Mouse (Mus musculus) hindbrain, embryonic 11.5 days (tissue): ENCODE data around the gene Dmpk. TPM values are rescaled to one million over a fixed set of nuclear protein-coding genes. Genes with fewer than 3 reads are reported as not detected.
A peak's percentile ranks its signal among the peaks of the same experiment; 100 is the strongest.

Source experiments
- ATAC-seq: fragments of 200-750 bp; cut with Nextera tagmentation; 2 replicates; pipeline ENCODE4 v1.8.0; 2017; ENCODE audit warnings: mild to moderate bottlenecking, moderate TSS enrichment, moderate library complexity; ENCODE audit not compliant: low FRiP score
- DNase-seq: peaks from one replicate; pipeline ENCODE4 v3.0.0-alpha.2; 2015; ENCODE audit warnings: low spot score
- H3K27ac ChIP-seq: fragments of 300-500 bp; sonication (generic); 2 replicates; pipeline ENCODE4 v1.5.1; 2014; ENCODE audit warnings: mild to moderate bottlenecking, low read depth, low read length
- H3K27me3 ChIP-seq: fragments of 300-500 bp; sonication (generic); 2 replicates; pipeline ENCODE4 v1.6.1; 2014; ENCODE audit warnings: mild to moderate bottlenecking, low read length, moderate library complexity, mixed read lengths; ENCODE audit not compliant: control insufficient read depth, insufficient read depth
- H3K36me3 ChIP-seq: fragments of 300-500 bp; sonication (generic); 2 replicates; pipeline ENCODE4 v1.6.1; 2014; ENCODE audit warnings: mild to moderate bottlenecking, low read length, moderate library complexity, mixed read lengths; ENCODE audit not compliant: control insufficient read depth, insufficient read depth
- H3K4me1 ChIP-seq: fragments of 300-500 bp; sonication (generic); replicated peaks from 2 replicates; pipeline ENCODE4 v1.6.1; 2014; ENCODE audit warnings: low read length, mixed read lengths; ENCODE audit not compliant: control insufficient read depth, insufficient read depth
- H3K4me2 ChIP-seq: fragments of 300-500 bp; sonication (generic); replicated peaks from 2 replicates; pipeline ENCODE4 v1.6.1; 2014; ENCODE audit warnings: mild to moderate bottlenecking, low read depth, low read length
- H3K4me3 ChIP-seq: fragments of 300-500 bp; sonication (generic); 2 replicates; pipeline ENCODE4 v1.5.1; 2014; ENCODE audit warnings: low read depth, low read length
- H3K9ac ChIP-seq: fragments of 300-500 bp; sonication (generic); 2 replicates; pipeline ENCODE4 v1.6.1; 2014; ENCODE audit warnings: low read depth, low read length
- H3K9me3 ChIP-seq: fragments of 300-500 bp; sonication (generic); 2 replicates; pipeline ENCODE4 v1.6.1; 2016; ENCODE audit warnings: low read length; ENCODE audit not compliant: control insufficient read depth
- WGBS: fragments of 180-500 bp; shearing (Covaris S2); extraction: QIAGEN DNeasy Blood & Tissue Kit; methylation state at CpG from one replicate; pipeline ENCODE4 v1.1.7; 2014; 5-methylcytosine and 5-hydroxymethylcytosine counted together
- polyA plus RNA-seq: library from polyadenylated mRNA; unstranded; fragments of >200 nt; fragmentation: Nextera tagmentation; extraction: Ambion mirVana; gene quantifications from 2 replicates; pipeline ENCODE4 v1.2.1, GENCODE M21; 2014

Dmpk gene
- polyA plus RNA-seq, 1 experiment from 2014 or later, result 12.2 TPM

DNA sequence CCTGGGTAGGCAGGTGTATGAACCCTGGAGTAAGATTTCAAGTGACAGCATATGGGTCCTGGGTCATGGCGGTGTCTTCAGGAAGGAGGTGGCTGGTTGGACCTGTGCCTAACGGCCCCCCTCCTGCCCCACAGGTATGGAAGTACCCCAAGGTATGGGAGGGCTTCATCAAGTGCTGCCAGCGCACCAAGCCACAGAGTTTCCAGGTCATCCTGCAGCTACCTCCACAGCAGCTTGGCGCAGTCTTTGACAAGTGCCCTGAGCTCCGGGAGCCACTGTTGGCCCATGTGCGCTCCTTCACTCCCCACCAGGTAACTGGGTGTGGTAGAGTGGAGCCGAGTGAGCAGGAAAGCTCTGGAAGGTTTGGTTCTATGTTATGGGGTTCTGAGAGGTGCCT, 30.5 kb upstream of the Dmpk start:
- DNase-seq (no peak), ATAC-seq (no peak)
- peaks cover 14% of the 10 kb centered on the region for H3K36me3 ChIP-seq
- no peak overlapping the region for H3K27ac ChIP-seq
- H3K9ac ChIP-seq, result no peak overlapping the region
- no peak overlapping the region for H3K4me2 ChIP-seq
- no peaks in the 10 kb centered on the region for H3K27me3 ChIP-seq
- no peak overlapping the region for H3K4me3 ChIP-seq
- WGBS, result 88% methylated on average over 7 of the region's 7 CpGs
- no peaks in the 10 kb centered on the region for H3K4me1 ChIP-seq
- no peaks in the 10 kb centered on the region for H3K9me3 ChIP-seq

DNA sequence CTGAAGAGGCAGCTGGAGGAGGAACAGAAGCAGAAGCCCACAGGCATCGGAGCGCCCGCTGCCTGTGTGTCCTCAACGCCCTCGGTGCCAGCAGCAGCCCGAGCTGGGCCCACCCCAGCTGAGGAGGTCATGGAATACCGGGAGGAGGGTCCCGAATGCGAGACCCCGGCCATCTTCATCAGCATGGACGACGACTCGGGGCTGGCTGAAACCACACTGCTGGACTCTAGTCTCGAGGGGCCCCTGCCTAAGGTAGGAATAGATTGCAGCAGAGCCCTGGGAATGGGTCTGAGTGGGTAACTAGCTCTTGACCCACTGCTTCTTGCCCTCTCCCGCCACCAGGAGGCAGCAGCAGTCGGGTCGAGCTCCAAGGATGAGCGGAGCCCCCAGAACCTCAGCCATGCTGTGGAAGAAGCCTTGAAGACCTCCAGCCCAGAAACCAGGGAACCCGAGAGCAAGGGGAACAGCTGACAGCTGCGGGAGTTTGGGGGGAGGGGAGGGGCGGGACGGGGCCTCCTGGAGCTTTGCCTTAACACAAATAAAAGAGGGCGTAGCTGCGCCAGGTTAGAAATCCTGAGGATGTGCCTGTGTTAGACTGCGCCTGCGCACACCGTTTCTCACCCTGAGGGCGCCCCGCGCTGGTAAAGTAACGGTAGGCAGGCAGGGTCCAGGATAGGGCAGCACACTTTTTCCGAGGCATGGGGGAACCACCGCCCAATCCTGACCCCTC, 29.4 kb upstream of the Dmpk start, which contains the start of gene Rsph6a:
Gene Rsph6a, plus strand, starts transcription at position 644 of the 730 bp plus-strand sequence.
- peak within 1 kb of the TSS; percentile 46; the same call in 1 of the 2 replicates for H3K9ac ChIP-seq
- ATAC-seq (peak; percentile 80), DNase-seq (peak; percentile 83)
- peaks cover 10% of the 10 kb centered on the region; the same call in 1 of the 2 replicates for H3K36me3 ChIP-seq
- no peaks in the 10 kb centered on the region for H3K27me3 ChIP-seq
- H3K4me1 ChIP-seq, result no peaks in the 10 kb centered on the region
- WGBS, result 27% methylated on average over 27 of the region's 33 CpGs
- peak within 1 kb of the TSS; percentile 43 for H3K4me2 ChIP-seq
- peak within 1 kb of the TSS; percentile 14; the same call in 1 of the 2 replicates for H3K4me3 ChIP-seq
- H3K27ac ChIP-seq, result no peak within 1 kb of the TSS
- H3K9me3 ChIP-seq, result no peaks in the 10 kb centered on the region

DNA sequence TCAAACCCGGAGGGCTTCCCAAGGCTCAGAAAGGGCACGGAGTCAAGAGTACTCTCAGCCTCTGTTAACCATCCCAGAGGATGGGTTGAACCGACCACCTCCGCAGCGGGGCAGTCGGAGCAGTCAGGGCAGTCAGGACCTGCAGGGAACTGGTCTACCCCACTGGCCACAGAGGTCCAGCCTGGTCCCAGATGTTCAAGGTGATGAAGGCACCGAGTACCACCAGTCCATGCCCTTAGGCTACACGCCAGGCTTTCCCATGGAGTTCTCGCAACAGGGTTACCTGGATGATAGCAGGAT, 28.9 kb upstream of the Dmpk start:
- Histone ChIP-seq H3K27ac (no peak overlapping the region), H3K9ac (no peak overlapping the region), H3K4me2 (no peak overlapping the region), H3K36me3 (peaks cover 9% of the 10 kb centered on the region; the same call in 1 of the 2 replicates), H3K4me3 (no peak overlapping the region), H3K9me3 (no peaks in the 10 kb centered on the region), H3K4me1 (no peaks in the 10 kb centered on the region), H3K27me3 (no peaks in the 10 kb centered on the region)
- 63% methylated on average over 9 of the region's 9 CpGs for WGBS
- peak; percentile 43 for ATAC-seq
- no peak for DNase-seq

DNA sequence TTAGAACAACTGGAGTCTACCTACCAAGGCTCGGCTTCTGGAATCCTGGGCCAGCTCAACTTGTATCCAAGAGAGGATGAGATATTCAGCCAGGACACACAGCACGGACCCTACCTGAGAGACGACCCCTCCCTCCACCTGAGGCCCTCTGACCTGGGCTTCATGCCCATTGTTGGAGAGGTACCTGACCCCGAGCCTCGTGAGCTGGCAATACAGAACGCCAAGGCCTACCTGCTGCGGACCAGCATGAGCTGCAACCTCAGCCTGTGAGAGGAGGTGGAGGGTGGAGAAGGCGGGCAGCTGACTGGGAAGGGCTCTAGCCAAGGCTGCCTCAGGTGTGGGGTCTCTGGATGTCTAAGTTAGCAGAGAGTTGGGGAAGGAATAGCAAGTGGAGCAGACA, 28.5 kb upstream of the Dmpk start:
- Histone ChIP-seq H3K27ac (no peak overlapping the region), H3K27me3 (no peaks in the 10 kb centered on the region), H3K4me1 (no peaks in the 10 kb centered on the region), H3K4me3 (no peak overlapping the region), H3K4me2 (no peak overlapping the region), H3K9me3 (no peaks in the 10 kb centered on the region), H3K9ac (no peak overlapping the region), H3K36me3 (peaks cover 7% of the 10 kb centered on the region; the same call in 1 of the 2 replicates)
- 91% methylated on average over 8 of the region's 8 CpGs for WGBS
- no peak for DNase-seq
- peak; percentile 2; the same call in 1 of the 2 replicates for ATAC-seq

DNA sequence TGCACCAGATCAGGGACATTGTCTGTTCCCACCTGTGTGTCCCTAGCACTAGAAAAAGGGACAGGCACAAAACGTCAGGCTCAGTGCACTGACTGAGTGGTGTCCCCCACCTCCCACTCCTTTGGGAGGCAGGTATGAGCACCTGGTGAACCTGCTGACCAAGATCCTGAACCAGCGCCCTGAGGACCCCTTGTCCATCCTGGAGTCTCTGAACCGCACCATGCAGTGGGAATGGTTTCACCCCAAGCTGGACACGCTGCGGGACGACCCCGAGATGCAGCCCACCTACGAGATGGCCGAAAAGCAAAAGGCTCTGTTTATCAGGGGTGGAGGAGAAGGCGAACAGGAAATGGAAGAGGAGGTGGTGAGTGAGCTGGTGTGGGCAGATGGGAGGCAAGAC, 26.2 kb upstream of the Dmpk start:
- Histone ChIP-seq H3K27ac (no peak overlapping the region), H3K4me3 (no peak overlapping the region), H3K27me3 (no peaks in the 10 kb centered on the region), H3K9ac (no peak overlapping the region), H3K4me2 (no peak overlapping the region), H3K9me3 (no peaks in the 10 kb centered on the region), H3K36me3 (0 out of 2 replicates have a peak, but pooled peaks cover 1% of the 10 kb centered on the region), H3K4me1 (no peaks in the 10 kb centered on the region)
- WGBS, result 88% methylated on average over 10 of the region's 10 CpGs
- ATAC-seq (no peak), DNase-seq (no peak)

DNA sequence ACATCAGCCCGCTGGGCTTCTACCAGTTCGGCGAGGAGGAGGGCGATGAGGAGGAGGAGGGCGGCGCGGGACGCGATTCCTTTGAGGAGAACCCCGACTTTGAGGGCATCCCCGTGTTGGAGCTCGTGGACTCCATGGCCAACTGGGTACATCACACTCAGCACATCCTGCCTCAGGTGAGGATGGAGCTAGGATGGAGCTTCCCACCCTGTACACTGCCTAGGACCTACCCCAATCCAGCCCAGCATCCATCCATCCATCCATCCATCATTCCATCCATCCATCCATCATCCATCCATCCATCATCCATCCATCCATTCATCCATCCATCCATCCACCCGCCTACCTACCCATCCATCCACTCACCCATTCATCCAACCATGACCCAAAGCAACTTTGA, 17.8 kb upstream of the Dmpk start:
- Histone ChIP-seq H3K4me3 (no peak overlapping the region), H3K36me3 (no peaks in the 10 kb centered on the region), H3K4me1 (no peaks in the 10 kb centered on the region), H3K27me3 (peaks cover 25% of the 10 kb centered on the region), H3K9ac (no peak overlapping the region), H3K27ac (no peak overlapping the region), H3K9me3 (no peaks in the 10 kb centered on the region), H3K4me2 (no peak overlapping the region)
- WGBS, result 53% methylated on average over 8 of the region's 13 CpGs
- ATAC-seq (no peak), DNase-seq (no peak)

DNA sequence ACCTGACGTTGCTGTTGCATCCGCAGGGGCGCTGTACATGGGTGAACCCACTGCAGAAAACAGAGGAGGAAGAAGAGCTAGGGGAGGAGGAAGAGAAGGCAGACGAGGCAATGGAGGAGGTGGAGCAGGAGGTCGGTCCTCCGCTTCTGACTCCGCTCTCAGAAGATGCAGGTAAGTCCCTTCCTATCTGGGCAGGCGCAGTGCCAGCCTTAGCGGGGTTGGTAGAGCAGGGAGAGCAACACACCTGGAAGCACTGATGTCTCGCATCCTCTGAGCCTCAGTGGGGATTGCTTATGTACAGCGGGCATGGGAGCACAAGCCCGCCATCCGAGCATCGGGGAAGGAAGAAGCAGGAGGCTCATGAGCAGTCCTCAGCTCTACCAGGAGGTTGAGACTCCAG, 16.6 kb upstream of the Dmpk start:
- H3K9me3 ChIP-seq, result no peaks in the 10 kb centered on the region
- no peaks in the 10 kb centered on the region for H3K4me1 ChIP-seq
- WGBS, result 49% methylated on average over 14 of the region's 14 CpGs
- no peak overlapping the region for H3K4me2 ChIP-seq
- no peak overlapping the region for H3K4me3 ChIP-seq
- H3K9ac ChIP-seq, result no peak overlapping the region
- H3K27me3 ChIP-seq, result peaks cover 25% of the 10 kb centered on the region
- DNase-seq (no peak), ATAC-seq (no peak)
- H3K27ac ChIP-seq, result no peak overlapping the region
- H3K36me3 ChIP-seq, result no peaks in the 10 kb centered on the region

DNA sequence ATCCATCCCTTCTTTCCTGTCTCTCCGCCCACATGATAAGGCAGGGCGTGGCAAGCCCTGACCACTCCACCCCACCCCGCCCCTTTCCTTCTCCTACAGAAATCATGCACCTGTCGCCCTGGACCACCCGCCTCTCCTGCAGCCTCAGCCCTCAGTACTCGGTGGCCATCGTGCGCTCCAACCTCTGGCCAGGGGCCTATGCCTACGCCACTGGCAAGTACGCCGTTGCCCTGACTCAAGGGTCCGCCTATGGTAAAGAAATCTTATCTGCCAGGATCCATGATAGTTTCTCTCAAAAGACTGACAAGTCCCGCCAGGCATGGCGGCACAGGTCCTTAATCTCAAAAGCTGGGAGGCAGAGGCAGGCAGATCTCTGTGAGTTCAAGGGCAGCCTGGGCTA, 15.7 kb upstream of the Dmpk start:
- H3K27ac ChIP-seq, result no peak overlapping the region
- no peak overlapping the region for H3K4me3 ChIP-seq
- H3K9me3 ChIP-seq, result no peaks in the 10 kb centered on the region
- H3K36me3 ChIP-seq, result no peaks in the 10 kb centered on the region
- no peak overlapping the region for H3K9ac ChIP-seq
- no peak for DNase-seq
- H3K4me1 ChIP-seq, result no peaks in the 10 kb centered on the region
- 68% methylated on average over 13 of the region's 14 CpGs for WGBS
- no peak overlapping the region for H3K4me2 ChIP-seq
- no peak for ATAC-seq
- peaks cover 25% of the 10 kb centered on the region for H3K27me3 ChIP-seq

DNA sequence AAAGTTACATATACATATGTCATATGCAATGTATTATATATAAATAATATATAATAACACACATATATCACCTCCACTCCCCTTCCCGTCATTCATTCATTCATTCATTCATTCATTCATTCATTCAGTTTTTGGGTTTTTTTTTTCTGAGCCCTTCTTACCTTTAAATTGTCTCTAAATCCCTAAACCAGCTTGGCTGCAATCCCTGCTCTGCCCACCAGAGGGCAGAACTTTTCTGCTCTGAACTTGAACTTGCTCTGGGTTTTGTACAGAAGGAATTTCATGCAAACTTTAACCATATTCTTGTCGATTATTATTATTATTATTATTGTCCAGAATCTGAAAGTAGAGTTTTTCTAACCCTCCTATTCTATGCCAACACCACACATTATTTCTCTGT, 14.9 kb upstream of the Dmpk start:
- ATAC-seq (no peak), DNase-seq (peak; percentile 88)
- no peaks in the 10 kb centered on the region for H3K9me3 ChIP-seq
- H3K9ac ChIP-seq, result no peak overlapping the region
- H3K27ac ChIP-seq, result no peak overlapping the region
- H3K4me2 ChIP-seq, result no peak overlapping the region
- H3K4me1 ChIP-seq, result no peaks in the 10 kb centered on the region
- no peak overlapping the region for H3K4me3 ChIP-seq
- WGBS, result 6% methylated on average over 2 of the region's 2 CpGs
- peaks cover 25% of the 10 kb centered on the region for H3K27me3 ChIP-seq
- H3K36me3 ChIP-seq, result no peaks in the 10 kb centered on the region
